Mouse (Mus musculus) embryo, embryonic 11 days (tissue): ENCODE measurements around the gene Ptpn9.
"Not testable (repeated sequence)": the region's sequence is repeated elsewhere in the genome, so short reads cannot be mapped to it uniquely, and the experiment has no call there.

Experiments used
- DNase-seq: peaks from one replicate; pipeline ENCODE4 v3.0.0-alpha.2; 2015

Ptpn9 gene

DNA sequence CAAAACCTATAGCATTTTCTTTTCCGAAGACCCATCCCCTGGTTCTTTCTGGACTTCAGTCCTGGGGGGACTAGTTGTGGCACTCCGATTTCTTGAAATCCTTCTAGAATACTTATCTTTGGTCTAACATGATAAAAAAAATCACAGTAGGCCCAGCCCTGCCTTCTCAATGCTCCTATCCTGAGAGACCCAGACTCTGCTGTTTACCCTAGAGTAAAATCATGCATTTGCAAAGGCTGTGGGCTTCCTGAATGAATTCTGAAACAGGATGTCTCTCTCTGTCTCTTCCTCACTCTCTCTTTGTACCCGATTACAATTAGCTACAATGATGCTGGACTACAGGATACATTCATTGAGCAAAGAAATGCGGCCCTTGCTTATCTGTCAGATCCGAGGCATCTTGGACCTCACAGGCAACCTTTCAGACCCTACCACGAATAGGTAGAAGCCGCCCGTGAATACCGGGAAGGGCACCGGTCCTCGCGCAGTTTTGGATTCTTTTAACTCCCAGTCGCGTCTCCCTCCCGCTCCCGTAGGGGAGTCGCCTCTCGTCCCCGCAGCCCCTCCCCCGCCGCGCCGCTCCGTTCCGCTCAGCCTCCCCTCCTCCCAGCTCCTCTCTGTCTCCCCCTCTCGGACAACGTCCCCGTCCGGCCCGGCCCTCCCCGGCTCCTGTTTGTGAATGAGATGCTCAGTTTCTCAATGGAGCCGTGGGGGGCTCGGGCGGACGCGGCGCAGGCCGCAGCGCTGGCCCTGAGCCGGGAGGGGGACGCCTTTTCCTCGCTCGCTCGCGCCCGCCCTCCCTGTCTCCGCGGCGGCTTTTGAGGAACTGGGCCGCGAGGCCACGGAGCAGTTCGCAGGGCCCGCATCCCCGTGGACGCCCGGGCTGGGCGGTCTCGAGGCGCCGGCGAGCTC lies at the start of gene Ptpn9:
Gene Ptpn9 (plus strand): TSS at position 638 of the 912 bp plus-strand sequence.
- peak; percentile 94 for DNase-seq

GRCm38 (mm10) chr9:56947481-56947880 lies 47.2 kb upstream of the Ptpn9 start:
- DNase-seq = peak; percentile 59

GRCm38 (mm10) chr9:56948699-56949098 lies 46.0 kb upstream of the Ptpn9 start:
- DNase-seq = not testable (repeated sequence)

DNA sequence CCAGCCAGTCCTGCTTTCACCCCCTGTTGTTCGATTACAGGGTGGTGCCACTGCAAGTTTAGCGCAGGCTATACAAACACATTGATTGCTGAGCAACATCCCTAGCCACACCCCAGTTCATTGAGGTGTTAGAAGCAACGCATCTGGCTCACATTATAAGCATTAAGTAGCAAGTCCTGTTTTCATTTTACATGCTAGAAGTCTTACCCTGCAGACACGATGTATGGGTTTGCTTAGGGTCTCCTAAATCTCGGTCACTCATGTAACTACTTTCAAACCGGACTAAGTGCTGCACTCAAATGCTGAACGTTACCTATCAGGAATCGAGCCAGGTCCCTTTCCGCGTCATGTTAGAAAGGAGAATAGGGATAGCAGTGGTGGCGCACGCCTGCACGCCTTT lies 45.0 kb upstream of the Ptpn9 start:
- DNase-seq = peak; percentile 42

DNA sequence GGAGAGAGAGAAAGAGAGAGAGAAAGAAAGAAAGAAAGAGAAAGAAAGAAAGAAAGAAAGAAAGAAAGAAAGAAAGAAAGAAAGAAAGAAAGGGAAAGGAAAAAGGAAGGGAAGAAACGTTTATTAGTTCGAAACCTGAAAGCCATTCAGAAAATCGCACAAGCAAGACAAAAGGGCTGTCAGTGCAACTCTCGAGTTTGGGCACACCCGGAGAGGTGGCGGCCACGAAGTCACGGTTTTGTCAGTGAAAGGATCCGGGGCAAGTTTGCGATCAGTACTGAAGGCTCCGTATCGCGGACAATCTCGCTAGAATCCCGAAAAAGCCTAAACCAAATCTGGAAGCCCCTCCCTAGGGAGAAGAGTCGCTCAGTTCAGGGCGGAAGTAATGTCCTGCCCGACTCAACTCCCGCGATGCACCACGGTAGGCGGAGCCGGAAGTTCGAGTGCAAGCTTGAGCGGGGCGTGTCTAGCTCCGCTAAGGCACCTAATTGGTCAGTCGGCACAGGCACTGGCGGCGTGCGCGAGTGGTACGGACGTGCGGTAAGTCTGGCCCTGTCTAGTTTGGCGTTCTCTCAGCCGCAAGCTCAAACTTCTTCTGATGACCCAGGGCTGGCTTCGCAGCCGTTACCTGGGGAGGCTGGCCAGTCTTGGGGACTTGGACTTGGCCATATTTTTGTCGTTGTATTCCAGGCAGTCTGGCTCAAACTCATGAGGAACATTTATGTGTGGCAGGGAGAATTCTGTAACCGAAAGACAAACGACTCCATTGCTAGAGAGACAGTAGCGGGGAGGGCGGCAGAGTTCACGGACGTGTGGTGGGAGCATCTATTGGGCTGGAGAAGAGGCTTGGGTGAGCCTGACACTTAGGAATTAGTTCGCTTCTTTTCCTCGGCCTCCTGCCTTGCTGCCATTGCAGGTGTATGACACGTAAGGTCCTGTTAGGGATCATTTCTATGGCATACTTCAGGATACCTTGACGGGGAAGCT lies 44.0 kb upstream of the Ptpn9 start, which contains the start of gene Snupn:
Gene Snupn (plus strand): TSS at position 465 of the 987 bp plus-strand sequence.
- peak; percentile 100 for DNase-seq

DNA sequence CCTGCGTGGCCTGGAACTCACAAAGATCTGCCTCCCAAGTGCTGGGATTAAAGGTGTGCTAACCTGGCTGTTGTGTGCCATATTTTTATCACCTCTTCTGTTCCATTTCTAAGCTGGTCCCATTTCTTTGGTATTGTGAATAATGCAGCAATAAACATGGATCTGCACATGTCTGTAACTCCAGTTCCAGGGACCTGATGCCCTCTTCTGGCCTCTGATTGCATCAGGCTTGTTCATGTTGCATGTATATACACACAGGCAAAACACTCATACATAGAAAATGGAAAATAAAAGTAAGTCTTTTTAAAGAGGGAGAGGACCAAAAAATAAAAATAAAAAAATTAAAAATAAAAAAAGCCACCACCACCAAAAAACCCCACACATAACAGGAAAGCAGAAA lies 41.2 kb upstream of the Ptpn9 start:
- DNase-seq = no peak

GRCm38 (mm10) chr9:56956966-56957675 lies 37.6 kb upstream of the Ptpn9 start:
- DNase-seq = peak; percentile 15

DNA sequence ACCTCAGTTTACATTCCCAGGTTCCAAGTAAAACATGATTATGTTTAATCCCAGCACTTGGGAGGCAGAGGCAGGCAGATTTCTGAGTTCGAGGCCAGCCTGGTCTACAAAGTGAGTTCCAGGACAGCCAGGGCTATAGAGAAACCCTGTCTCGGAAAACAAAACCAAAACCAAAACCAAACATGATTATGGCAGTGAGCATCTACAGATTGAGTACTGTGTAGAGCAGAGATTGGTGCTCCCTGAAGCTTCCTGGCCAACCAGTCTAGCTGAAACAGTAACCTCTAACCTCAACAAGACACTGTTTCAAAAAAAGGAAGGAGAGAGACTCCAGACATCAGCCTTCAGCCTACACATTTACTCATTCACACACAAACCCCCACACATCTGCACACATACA lies 36.0 kb upstream of the Ptpn9 start:
- no peak for DNase-seq

- no peak for DNase-seq
These were observed 33.1 kb upstream of the Ptpn9 start for GRCm38 (mm10) chr9:56961591-56961990.

DNA sequence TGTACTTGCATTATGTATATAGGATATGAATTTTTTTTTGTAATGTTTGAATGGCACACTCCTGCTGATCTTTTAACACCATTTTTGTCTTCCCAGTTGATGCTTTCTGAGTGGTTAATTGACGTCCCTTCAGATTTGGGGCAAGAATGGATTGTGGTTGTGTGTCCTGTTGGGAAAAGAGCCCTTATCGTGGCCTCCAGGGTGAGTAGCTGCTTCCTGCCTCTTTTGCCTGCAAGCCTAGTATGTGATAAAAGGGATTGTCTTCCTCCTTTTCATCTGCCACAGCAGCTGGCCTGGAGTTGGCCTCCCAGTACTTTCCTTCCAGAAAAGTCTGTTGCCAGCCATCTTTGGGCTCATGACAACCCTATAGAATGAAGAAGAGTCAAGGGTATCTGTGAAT lies 24.6 kb upstream of the Ptpn9 start:
- DNase-seq = no peak

GRCm38 (mm10) chr9:56973960-56974524 lies 20.7 kb upstream of the Ptpn9 start:
- DNase-seq = no peak

DNA sequence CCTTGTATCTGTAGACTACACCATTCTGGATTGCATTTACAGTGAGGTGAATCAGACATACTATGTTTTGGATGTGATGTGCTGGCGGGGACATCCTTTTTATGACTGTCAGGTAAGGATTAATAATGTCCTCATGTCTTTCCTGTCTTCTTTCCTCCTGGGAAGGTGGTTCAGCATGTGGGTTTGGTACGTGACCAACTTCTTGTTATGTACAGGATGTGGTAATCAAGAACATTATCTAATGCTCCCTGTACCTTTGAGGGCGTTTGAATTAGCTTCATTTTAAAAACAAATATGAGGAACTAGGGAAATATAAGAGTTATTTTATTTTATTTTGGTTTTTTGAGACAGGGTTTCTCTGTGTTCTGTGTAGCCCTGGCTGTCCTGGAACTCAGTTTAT lies 19.5 kb upstream of the Ptpn9 start:
- no peak for DNase-seq

DNA sequence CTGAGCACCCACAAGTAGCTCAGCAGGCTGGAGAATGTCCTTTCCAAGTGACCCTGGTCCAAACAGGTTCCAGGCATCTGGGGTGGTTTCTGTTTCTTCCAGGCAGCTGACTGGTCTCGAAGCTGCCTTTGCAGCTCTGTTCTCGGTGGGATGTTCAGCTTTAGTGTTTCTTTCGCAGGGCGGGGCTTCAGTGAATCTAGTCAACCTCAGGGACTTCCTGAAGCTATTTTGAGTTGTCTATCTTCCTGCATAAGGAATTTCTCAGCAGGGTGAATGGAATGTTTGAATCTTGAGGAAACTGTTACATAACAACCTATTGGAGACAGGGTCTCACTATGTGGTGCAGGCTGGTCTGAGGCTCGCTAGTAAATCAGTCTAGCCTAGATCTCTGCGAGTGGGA lies 14.5 kb upstream of the Ptpn9 start:
- DNase-seq = no peak

DNA sequence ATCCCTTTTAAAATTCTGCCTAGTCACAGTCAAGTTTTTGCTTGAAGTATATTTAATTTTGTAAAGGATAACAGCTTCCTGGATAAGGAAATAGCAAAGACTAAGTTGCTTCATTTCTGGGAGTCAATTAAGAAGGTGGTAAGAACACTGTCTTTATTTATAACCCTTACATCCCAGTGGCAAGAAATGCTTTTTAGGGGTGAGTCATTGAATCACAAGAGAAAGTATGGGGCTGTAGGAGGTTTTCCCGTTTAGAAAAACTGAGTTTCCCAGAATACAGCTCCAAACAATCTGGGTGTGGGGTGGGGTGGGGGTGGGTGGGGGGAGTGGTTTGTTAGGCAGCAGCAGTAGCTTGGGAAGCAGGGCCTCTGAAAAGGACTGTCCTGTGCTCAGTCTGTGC lies 13.2 kb upstream of the Ptpn9 start:
- DNase-seq = no peak

- peak; percentile 78 for DNase-seq
These were observed 690 bp downstream of the Ptpn9 start for GRCm38 (mm10) chr9:56995198-56996027.

DNA sequence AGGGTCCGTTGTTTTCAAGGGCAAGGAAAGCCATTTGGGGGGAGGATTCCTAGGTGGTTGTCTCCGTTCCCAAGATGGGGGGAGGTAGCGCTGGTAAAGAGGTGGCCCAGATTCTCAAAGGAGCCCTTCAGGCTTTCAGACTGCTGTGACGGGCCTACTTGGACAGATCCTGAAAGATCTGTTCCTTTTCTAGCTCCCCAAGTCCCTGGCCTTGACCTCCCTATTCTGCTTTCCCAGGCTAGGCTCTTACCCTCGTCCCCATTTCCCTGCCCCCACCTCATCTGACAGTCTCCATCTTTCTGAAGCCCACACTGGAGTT lies 1.3 kb downstream of the Ptpn9 start:
- DNase-seq = peak; percentile 54

DNA sequence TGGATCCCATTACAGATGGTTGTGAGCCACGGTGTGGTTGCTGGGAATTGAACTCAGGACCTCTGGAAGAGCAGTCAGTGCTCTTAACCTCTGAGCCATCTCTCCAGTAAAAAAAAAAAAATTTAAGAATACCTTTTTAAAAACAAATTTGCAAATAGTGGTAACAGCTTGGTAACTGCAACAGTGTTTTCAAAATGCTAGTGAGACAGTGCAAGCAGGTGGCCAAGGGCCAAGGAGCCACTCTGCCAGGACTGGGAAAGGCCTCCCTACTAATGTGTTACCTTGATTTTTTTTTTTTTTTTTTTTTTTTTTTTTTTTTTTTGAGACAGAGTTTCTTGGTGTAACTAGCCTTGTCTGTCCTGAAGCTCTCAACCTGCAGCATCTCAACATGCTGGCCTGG lies 2.5 kb downstream of the Ptpn9 start:
- DNase-seq = not testable (repeated sequence)

GRCm38 (mm10) chr9:57003011-57003410 lies 8.3 kb downstream of the Ptpn9 start:
- DNase-seq = no peak

GRCm38 (mm10) chr9:57012393-57012792 lies 17.7 kb downstream of the Ptpn9 start:
- no peak for DNase-seq

GRCm38 (mm10) chr9:57012895-57013294 lies 18.2 kb downstream of the Ptpn9 start:
- no peak for DNase-seq

DNA sequence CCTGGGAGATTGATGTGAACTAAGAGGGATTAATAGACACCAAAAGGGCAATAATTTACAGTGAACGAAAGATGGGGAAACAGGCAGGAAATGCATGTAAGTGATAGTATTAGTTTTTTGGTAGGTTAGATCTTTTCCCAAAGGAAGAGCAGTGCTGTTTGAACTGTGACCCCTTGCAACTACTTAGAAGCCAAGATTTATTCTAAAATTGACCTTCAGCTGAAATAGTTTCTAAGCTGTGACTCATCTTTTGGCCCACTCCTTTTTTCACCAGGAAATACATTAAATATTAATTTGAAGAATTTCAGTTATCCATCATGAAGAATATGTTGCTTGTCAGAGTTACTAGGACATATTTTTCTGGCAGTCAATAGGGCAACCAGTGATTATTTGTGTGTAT lies 19.0 kb downstream of the Ptpn9 start:
- no peak for DNase-seq

DNA sequence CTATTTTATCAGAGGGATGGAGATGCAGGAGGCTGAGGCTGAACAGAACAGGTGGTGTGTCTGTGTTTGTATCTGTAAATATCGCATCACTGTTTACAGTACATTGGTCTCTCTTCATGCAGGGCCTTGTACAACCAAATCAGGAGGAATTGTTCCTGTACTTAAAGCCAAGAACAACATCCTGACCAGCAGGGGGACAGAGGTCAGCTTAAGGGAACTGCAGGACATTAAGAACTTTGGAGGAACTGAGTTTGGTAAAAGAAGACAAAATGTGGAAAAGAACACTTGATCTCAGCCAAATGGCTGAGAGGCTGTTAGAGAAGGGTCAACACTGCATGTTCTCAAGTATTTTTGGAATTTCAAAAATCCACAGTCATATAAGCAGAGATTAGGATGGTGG lies 20.0 kb downstream of the Ptpn9 start:
- no peak for DNase-seq
